Mouse (Mus musculus) heart, postnatal 14 days (tissue): ENCODE results near the gene Bud23. TPM values are rescaled to one million over a fixed set of nuclear protein-coding genes. Genes with fewer than 3 reads are reported as not detected.

ENCODE experiments used
- total RNA-seq, 2 experiments: library from RNA; stranded (reverse); gene quantifications; 2 replicates each; pipeline ENCODE4 v1.2.3; 2021

The Bud23 gene
- total RNA-seq, 2 experiments from 2014 or later = 24.9 to 26.8 TPM

Other genes starting within 250 kb of the Bud23 start
- gene Tmem270, start 158.2 kb downstream of the Bud23 start, total RNA-seq = not detected
- gene Cldn13, start 149.4 kb downstream of the Bud23 start, total RNA-seq = not detected
- gene Mettl27, start 132.6 kb downstream of the Bud23 start, total RNA-seq = 1 to 10 TPM; 5.7 to 5.9 TPM
- gene Cldn4, start 118.0 kb downstream of the Bud23 start, total RNA-seq = under 1 TPM; 0.14 to 0.59 TPM
- 1 to 10 TPM in 1 of 2 experiments, under 1 TPM in 1; 0.22 to 1.4 TPM for gene Cldn3, start 78.7 kb downstream of the Bud23 start, total RNA-seq
- gene Abhd11, start 55.8 kb downstream of the Bud23 start, total RNA-seq = 10 to 100 TPM; 61.4 to 65.0 TPM
- gene Stx1a, start 41.5 kb downstream of the Bud23 start, total RNA-seq = 1 to 10 TPM; 2.6 to 4.3 TPM
- 10 to 100 TPM; 25.9 to 26.2 TPM for gene Dnajc30, start 757 bp downstream of the Bud23 start, total RNA-seq
- 1 to 10 TPM in 1 of 2 experiments, under 1 TPM in 1; 0.98 to 1.2 TPM for gene Vps37d, start 13.3 kb upstream of the Bud23 start, total RNA-seq
- gene Mlxipl, start 24.9 kb upstream of the Bud23 start, total RNA-seq = 10 to 100 TPM; 16.5 to 28.8 TPM
- gene Tbl2, start 84.7 kb upstream of the Bud23 start, total RNA-seq = 10 to 100 TPM; 12.3 to 13.5 TPM
- 10 to 100 TPM; 30.0 to 33.1 TPM for gene Bcl7b, start 103.3 kb upstream of the Bud23 start, total RNA-seq
- gene Baz1b, start 122.3 kb upstream of the Bud23 start, total RNA-seq = 10 to 100 TPM; 43.1 to 44.9 TPM
- under 1 TPM; 0.29 to 0.55 TPM for gene Fzd9, start 186.3 kb upstream of the Bud23 start, total RNA-seq